Mouse (Mus musculus) hindbrain, postnatal 0 days (tissue): ENCODE data around the gene Zfp969. TPM values are rescaled to one million over a fixed set of nuclear protein-coding genes. Genes with fewer than 3 reads are reported as not detected.
"Not testable (repeated sequence)": the region's sequence is repeated elsewhere in the genome, so short reads cannot be mapped to it uniquely, and the experiment has no call there.

Experiments used
- ATAC-seq: fragments of 200-750 bp; cut with Nextera tagmentation; 2 replicates; pipeline ENCODE4 v1.8.0; 2017; ENCODE audit warnings: mild to moderate bottlenecking, moderate TSS enrichment, moderate library complexity
- DNase-seq: peaks from one replicate; pipeline ENCODE4 v3.0.0-alpha.2; 2015; ENCODE audit warnings: low spot score
- H3K27ac ChIP-seq: fragments of 300-500 bp; sonication (generic); 2 replicates; pipeline ENCODE4 v1.5.1; 2014; ENCODE audit warnings: mild to moderate bottlenecking
- H3K27me3 ChIP-seq: fragments of 300-500 bp; sonication (generic); 2 replicates; pipeline ENCODE4 v1.6.1; 2014; ENCODE audit warnings: low read length, mixed read lengths; ENCODE audit not compliant: insufficient read depth
- H3K36me3 ChIP-seq: fragments of 300-500 bp; sonication (generic); 2 replicates; pipeline ENCODE4 v1.6.1; 2014; ENCODE audit warnings: low read length, mixed read lengths; ENCODE audit not compliant: insufficient read depth
- H3K4me1 ChIP-seq: fragments of 300-500 bp; sonication (generic); 2 replicates; pipeline ENCODE4 v1.6.1; 2014; ENCODE audit warnings: antibody characterized with exemption, low read length, mixed read lengths; ENCODE audit not compliant: insufficient read depth
- H3K4me2 ChIP-seq: fragments of 300-500 bp; sonication (generic); 2 replicates; pipeline ENCODE4 v1.6.1; 2014; ENCODE audit warnings: low read depth, mild to moderate bottlenecking, low read length, moderate library complexity, mixed read lengths
- H3K4me3 ChIP-seq: fragments of 300-500 bp; sonication (generic); 2 replicates; pipeline ENCODE4 v1.5.1; 2014; ENCODE audit warnings: low read length
- H3K9ac ChIP-seq: fragments of 300-500 bp; sonication (generic); replicated peaks from 2 replicates; pipeline ENCODE4 v1.6.1; 2014; ENCODE audit warnings: mild to moderate bottlenecking, low read length, moderate library complexity, mixed read lengths
- H3K9me3 ChIP-seq: fragments of 300-500 bp; sonication (generic); 2 replicates; pipeline ENCODE4 v1.6.1; 2016; ENCODE audit warnings: low read length, mixed read lengths
- WGBS: fragments of 180-500 bp; shearing (Covaris S2); extraction: QIAGEN DNeasy Blood & Tissue Kit; methylation state at CpG from one replicate; pipeline ENCODE4 v1.1.7; 2014; 5-methylcytosine and 5-hydroxymethylcytosine counted together
- polyA plus RNA-seq: library from polyadenylated mRNA; unstranded; fragments of >200 nt; fragmentation: Nextera tagmentation; extraction: Ambion mirVana; gene quantifications from 2 replicates; pipeline ENCODE4 v1.2.1, GENCODE M21; 2015
- total RNA-seq: library from RNA; depleted of rRNA; stranded (reverse); fragments of >200 nt; gene quantifications from 2 replicates; pipeline ENCODE4 v1.2.3, GENCODE M21; 2014; rRNA removed

The Zfp969 gene
- total RNA-seq (1.3 TPM in 1 of 2 replicates, not detected in the other), polyA plus RNA-seq (18.6 and 21.5 TPM in 2 replicates)

DNA sequence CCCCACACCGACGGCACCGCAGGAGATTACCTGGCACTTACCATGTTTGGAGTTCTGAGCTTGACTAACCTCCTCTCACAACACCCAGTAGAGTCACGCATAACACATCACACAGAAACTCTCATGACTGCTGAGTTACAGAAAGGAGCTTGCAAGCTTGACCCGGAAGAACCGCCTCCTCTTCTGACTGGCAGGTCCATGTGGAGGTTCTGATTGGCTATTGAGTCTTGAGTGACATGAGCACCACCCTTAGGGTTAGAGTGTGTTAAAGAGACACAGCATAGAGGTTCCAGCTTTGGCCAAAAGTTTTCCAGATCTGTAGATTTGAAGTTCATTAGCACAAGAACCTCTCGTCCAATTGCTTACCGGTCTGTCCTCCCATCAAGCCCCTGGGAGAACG, at the start of gene Zfp969:
Gene Zfp969, minus strand, starts transcription at position 101 of the 400 bp plus-strand sequence.
- ATAC-seq, DNase-seq, H3K27ac ChIP-seq, H3K9ac ChIP-seq, H3K9me3 ChIP-seq, H3K4me1 ChIP-seq, H3K36me3 ChIP-seq, H3K4me3 ChIP-seq, H3K4me2 ChIP-seq, H3K27me3 ChIP-seq: not testable (repeated sequence)
- WGBS: no CpG with 5 or more reads among the region's 9 CpGs

DNA sequence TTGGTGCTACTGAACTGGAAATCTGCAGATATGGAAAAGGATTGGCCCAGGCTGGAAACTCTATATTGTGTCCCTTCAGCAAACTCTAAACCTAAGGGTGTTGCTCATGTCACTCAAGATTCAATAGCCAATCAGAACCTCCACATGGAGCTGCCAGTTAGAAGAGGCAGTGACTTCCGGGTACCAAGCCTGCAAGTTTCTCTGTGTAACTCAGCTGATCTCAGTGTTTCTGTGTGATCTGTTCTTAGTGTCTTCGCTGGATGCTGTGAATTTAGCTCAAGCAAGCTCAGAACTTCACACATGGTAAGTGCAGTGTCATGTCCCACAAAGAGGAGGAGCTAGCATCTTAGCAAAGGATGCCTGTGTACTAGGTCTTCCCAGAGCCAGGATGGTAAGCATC, 37.8 kb upstream of the Zfp969 start, which contains the start of gene Gm2007:
Gene Gm2007, plus strand, starts transcription at position 301 of the 400 bp plus-strand sequence.
- not testable (repeated sequence) for DNase-seq, H3K27ac ChIP-seq, H3K4me2 ChIP-seq, H3K4me3 ChIP-seq, H3K9ac ChIP-seq, H3K36me3 ChIP-seq, ATAC-seq, H3K4me1 ChIP-seq, H3K27me3 ChIP-seq, H3K9me3 ChIP-seq
- no CpG with 5 or more reads among the region's 2 CpGs for WGBS

DNA sequence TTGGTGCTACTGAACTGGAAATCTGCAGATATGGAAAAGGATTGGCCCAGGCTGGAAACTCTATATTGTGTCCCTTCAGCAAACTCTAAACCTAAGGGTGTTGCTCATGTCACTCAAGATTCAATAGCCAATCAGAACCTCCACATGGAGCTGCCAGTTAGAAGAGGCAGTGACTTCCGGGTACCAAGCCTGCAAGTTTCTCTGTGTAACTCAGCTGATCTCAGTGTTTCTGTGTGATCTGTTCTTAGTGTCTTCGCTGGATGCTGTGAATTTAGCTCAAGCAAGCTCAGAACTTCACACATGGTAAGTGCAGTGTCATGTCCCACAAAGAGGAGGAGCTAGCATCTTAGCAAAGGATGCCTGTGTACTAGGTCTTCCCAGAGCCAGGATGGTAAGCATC, 59.8 kb downstream of the Zfp969 start, which contains the start of gene Gm11007:
Gene Gm11007, plus strand, starts transcription at position 301 of the 400 bp plus-strand sequence.
- H3K4me2 ChIP-seq, H3K27ac ChIP-seq, H3K9me3 ChIP-seq, H3K4me1 ChIP-seq, ATAC-seq, H3K9ac ChIP-seq, H3K36me3 ChIP-seq, DNase-seq, H3K27me3 ChIP-seq, H3K4me3 ChIP-seq: not testable (repeated sequence)
- WGBS: no CpG with 5 or more reads among the region's 2 CpGs

Other genes with a start within 250 kb of the Zfp969 start
- 8.6 and 10.0 TPM in 2 replicates for gene Zfp965, start 233.7 kb downstream of the Zfp969 start, total RNA-seq
- gene Zfp965, start 233.7 kb downstream of the Zfp969 start, polyA plus RNA-seq: 8.2 and 13.9 TPM in 2 replicates
- not detected in 2 replicates for gene Gm11007, start 59.7 kb downstream of the Zfp969 start, total RNA-seq
- not detected in 2 replicates for gene Gm11007, start 59.7 kb downstream of the Zfp969 start, polyA plus RNA-seq
- gene Gm2007, start 37.9 kb upstream of the Zfp969 start, total RNA-seq: not detected in 2 replicates
- not detected in 2 replicates for gene Gm2007, start 37.9 kb upstream of the Zfp969 start, polyA plus RNA-seq
- 1.4 and 4.8 TPM in 2 replicates for gene Gm14288, start 97.4 kb upstream of the Zfp969 start, total RNA-seq
- gene Gm14288, start 97.4 kb upstream of the Zfp969 start, polyA plus RNA-seq: 2.2 and 3.5 TPM in 2 replicates
- 11.0 and 12.7 TPM in 2 replicates for gene Gm6710, start 165.6 kb upstream of the Zfp969 start, total RNA-seq
- 33.0 and 37.6 TPM in 2 replicates for gene Gm6710, start 165.6 kb upstream of the Zfp969 start, polyA plus RNA-seq
- 1.7 and 5.5 TPM in 2 replicates for gene Zfp966, start 227.5 kb upstream of the Zfp969 start, total RNA-seq
- gene Zfp966, start 227.5 kb upstream of the Zfp969 start, polyA plus RNA-seq: 0.65 and 1.1 TPM in 2 replicates